Mouse (Mus musculus) cerebellum, adult 18-20 months (tissue): ENCODE results near the gene Cdkn1b.

Experiments
- DNase-seq, 2 experiments: peaks; one replicate each; pipeline ENCODE4 v3.0.0; 2021

Cdkn1b gene

GRCm38 (mm10) chr6:134920190-134921013, at the start of gene Cdkn1b:
Gene Cdkn1b, plus strand, starts transcription at chr6:134920401.
- DNase-seq, result peak; percentile 89 to 94

- DNase-seq, result no peak
These were observed 49.3 kb upstream of the Cdkn1b start for GRCm38 (mm10) chr6:134870887-134871286.

- DNase-seq, result no peak
These were observed 48.0 kb upstream of the Cdkn1b start for GRCm38 (mm10) chr6:134872236-134872635.

- no peak for DNase-seq
These were observed 47.2 kb upstream of the Cdkn1b start for GRCm38 (mm10) chr6:134873018-134873417.

- no peak for DNase-seq
These were observed 43.4 kb upstream of the Cdkn1b start for GRCm38 (mm10) chr6:134876795-134877194.

- no peak for DNase-seq
These were observed 42.9 kb upstream of the Cdkn1b start for GRCm38 (mm10) chr6:134877276-134877675.

GRCm38 (mm10) chr6:134877892-134878291, 42.3 kb upstream of the Cdkn1b start:
- DNase-seq, result peak; percentile 70 to 82

GRCm38 (mm10) chr6:134879556-134879955, 40.6 kb upstream of the Cdkn1b start:
- no peak for DNase-seq

GRCm38 (mm10) chr6:134880046-134880445, 40.2 kb upstream of the Cdkn1b start:
- no peak for DNase-seq

GRCm38 (mm10) chr6:134883661-134884060, 36.5 kb upstream of the Cdkn1b start:
- DNase-seq, result no peak

- DNase-seq, result no peak
These were observed 34.7 kb upstream of the Cdkn1b start for GRCm38 (mm10) chr6:134885515-134885914.

- no peak for DNase-seq
These were observed 33.7 kb upstream of the Cdkn1b start for GRCm38 (mm10) chr6:134886475-134886874.

- peak; percentile 50 to 55 for DNase-seq
These were observed 33.2 kb upstream of the Cdkn1b start for GRCm38 (mm10) chr6:134887008-134887407.

- peak; percentile 81 to 90 for DNase-seq
These were observed 32.3 kb upstream of the Cdkn1b start for GRCm38 (mm10) chr6:134887711-134888449.

GRCm38 (mm10) chr6:134888563-134889017, 31.6 kb upstream of the Cdkn1b start:
- DNase-seq, result peak in 1 of 2 experiments; percentile 43

GRCm38 (mm10) chr6:134889763-134890162, 30.4 kb upstream of the Cdkn1b start:
- DNase-seq, result no peak

- DNase-seq, result no peak
These were observed 29.8 kb upstream of the Cdkn1b start for GRCm38 (mm10) chr6:134890436-134890835.

- no peak for DNase-seq
These were observed 23.4 kb upstream of the Cdkn1b start for GRCm38 (mm10) chr6:134896570-134897436.

- DNase-seq, result peak; percentile 93 to 98
These were observed 22.6 kb upstream of the Cdkn1b start for GRCm38 (mm10) chr6:134897443-134898094.

- DNase-seq, result peak; percentile 93
These were observed 21.9 kb upstream of the Cdkn1b start, which contains the start of gene Gpr19 for GRCm38 (mm10) chr6:134898095-134898965. Gene Gpr19, minus strand, starts transcription at chr6:134898578.

GRCm38 (mm10) chr6:134903368-134903767, 16.8 kb upstream of the Cdkn1b start:
- no peak for DNase-seq
